Mouse (Mus musculus) adrenal gland, postnatal 10 days (tissue): ENCODE measurements around the gene Etl4. TPM values are rescaled to one million over a fixed set of nuclear protein-coding genes. Genes with fewer than 3 reads are reported as not detected.

ENCODE experiments used
- DNase-seq: peaks from one replicate; pipeline ENCODE4 v3.0.0; 2021; ENCODE audit warnings: mixed read lengths
- total RNA-seq, 2 experiments: library from RNA; stranded (reverse); gene quantifications; 2 replicates each; pipeline ENCODE4 v1.2.3; 2021

The Etl4 gene
- total RNA-seq, 2 experiments from 2014 or later, result 34.0 to 57.7 TPM

DNA sequence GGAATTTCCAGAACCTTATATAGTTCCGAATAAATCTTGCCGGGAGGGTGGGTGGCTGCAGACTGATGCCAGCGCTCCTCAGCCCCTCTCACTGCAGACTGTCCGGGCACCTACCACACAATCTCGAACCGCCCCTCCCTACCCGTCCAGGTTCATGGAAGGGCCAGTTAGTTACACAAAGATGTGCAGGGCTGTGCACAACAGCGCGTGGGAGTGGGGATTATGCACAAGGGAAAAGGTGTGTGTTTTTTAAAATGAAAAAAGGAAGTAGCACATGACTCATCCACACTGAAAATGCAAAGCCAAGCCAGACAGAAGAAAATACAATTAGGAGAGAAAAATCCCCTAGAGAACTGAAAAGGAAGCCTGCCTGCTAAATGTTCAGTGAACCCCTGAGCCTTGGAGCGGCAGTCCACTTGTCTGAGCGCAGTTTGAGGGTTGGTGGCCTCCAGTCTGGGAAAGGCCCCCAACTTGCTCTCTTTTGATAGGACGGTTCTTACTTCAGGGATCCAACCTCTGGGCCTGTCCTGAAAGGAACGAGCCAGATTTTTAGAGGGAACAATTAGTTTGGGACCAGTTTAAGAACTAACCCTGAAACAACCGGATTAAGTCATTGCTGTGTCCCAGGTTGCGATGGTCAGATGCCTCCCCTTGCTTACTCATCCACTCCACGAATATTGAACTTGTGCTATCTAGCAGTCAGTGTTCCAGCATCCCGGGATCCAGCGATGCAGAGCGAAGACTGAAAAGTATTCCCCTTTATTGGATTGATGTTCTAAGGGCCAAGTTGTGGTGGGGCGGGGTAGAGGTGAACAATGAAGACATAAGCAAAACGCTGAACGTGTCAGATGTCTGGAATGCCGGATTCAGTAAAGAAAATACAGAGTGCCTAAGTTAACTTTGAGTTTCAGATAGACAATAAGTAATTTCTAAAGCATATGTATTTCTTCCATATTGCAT is 611.3 kb downstream of the Etl4 start:
- DNase-seq, result peak; percentile 41

DNA sequence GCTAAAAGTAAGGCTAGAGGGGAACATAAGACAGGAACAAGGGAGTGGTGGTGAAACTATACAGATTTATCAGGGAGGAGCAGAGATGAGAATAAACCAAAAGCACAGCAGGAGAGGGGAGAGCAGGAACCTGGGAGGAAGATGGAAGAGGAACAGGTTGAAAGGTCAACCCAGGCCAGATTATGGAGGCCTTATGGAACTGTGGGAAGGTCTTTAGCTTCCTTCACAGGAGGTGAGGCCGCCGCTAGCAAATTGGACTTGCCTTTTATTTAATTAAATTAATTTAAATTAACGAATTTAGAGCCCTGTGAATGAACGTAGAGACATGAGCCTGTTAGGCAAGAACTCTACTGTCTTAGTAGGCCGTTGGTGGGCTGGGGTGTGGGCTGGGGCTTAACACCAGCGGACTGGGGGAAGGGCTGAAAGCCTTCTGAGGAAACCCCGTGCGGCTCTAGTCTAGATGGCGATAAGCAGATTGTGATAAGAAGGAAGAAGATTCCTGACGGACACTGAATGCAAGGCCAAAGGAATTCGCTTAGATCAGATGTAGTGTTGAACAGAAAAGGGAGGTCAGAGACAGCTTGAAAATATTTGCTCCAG is 612.2 kb downstream of the Etl4 start:
- no peak for DNase-seq

DNA sequence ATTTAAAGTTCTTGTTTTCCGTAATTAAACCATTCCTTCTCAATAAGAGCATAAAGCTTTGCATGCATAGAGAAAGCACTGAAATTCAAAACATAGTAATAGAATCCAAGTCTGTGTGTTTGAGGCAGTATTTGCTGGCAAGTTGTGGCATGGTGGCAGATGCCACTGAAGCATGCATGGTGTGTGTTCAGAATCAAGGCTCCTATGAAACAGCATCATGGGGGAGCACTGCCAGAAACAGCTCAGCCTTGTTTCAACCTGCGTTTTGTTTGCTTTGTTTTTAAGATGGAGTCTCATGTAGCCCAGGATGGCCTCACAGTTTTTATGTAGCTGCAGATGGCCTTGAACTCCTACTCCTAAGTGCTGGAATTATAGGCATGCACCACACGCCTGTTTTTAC is 614.1 kb downstream of the Etl4 start:
- no peak for DNase-seq

DNA sequence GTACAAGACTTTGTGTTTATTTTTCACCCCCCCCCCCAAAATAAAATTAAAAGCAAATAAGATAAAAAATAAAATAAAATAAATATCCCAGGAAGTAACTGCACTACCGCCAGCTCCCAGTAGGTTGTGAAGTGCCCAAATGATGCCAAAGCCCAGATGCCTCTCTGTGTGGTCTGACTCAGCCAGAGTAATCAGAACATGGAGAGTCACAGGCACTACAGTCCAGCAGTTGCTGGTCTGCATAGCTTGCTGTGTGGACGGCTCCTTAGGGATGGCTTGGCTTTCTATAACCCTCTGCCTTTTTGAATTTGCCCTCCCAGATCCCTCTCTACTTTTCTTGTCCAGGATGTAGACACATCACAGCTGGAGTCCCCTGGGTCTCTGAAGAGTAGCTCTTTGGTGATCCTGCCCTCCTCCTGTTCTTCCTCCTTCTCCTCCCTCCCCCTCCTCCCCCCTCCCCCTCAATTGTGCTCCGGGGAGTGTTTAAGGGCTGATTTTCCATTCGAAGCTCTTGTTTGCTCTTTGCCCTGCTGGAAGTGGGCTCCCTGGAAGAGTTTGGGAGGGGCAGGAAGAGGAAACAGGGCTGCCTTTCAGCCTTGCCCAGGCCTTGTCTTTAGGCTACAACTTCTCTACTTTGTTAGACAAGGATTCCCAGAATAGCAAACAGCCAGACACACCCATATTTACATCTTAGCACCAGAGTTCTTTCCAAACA is 616.5 kb downstream of the Etl4 start:
- peak; percentile 22 for DNase-seq

DNA sequence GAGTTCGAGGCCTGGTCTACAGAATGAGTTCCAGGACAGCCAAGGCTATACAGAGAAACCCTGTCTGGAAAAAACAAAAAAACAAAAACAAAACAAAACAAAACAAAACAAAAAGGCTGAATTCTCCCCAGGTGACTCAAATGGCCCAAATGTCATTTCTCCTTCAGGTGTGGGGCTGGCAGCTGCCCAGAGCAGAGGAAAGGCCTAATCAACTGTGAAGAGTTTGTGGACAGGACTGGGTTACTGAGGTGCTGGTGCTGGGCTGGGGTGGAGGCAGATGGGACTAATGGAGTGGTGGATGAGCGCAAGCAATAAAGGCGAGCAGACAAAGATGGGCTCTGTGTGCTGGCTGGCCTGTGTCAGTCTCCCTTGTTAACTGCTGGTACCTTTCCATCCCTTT is 617.3 kb downstream of the Etl4 start:
- no peak for DNase-seq

DNA sequence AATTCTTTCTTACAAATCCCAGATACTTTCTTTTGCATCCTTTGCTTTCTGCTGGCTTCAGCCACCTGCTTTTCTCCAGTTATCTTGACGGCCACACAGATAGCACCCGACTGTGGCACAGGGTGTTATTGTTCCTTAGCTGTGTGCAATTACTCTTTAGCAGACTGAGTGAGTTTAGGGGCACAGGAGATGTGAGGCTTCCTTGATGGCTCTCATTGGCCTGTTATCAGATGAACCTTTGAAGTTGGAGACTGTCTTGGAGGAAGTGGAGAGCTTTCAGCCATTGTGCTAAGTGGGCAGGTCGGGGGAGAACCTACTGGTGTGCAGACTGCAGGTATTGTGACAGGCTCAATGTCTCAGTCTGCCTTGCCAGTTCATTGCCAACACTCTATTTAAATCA is 623.0 kb downstream of the Etl4 start:
- no peak for DNase-seq

DNA sequence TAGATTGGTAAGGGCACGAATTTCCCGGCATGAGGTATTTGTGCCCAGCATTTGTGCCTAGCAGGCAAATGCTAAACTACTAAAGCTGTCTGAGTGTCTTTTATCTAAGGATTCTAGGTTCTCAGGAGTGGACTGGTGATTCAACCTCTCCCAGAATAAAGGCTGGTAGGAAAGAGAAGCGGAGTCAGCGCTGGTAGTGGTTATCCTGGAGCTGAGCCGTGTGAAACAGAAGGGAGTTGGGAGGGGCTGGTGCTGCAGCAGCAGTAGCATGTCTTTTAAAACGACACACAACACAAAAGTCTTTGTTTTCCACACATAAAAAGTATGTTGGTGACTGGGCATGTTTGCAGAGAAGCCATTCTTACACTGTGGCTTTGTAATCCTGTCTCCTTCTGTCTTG is 628.2 kb downstream of the Etl4 start:
- no peak for DNase-seq

DNA sequence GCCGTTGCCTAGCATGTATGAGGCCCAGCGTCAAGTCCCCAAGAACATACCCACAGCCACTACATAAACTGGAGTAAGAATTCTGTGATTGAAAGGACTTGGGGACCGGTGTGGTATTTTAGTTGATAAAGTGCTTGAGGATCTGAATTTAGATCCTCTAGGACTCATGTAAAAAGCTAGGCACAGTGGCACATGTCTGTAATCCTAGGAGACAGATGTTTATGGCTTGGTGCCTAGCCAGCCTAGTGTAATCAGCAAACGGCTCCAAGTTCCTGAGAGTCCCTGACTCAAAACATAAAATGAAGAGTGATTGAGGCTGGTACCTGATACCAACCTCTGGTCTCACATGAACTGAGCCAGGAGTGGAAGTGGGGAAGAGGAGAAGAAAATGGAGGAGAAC is 629.3 kb downstream of the Etl4 start:
- DNase-seq, result no peak

DNA sequence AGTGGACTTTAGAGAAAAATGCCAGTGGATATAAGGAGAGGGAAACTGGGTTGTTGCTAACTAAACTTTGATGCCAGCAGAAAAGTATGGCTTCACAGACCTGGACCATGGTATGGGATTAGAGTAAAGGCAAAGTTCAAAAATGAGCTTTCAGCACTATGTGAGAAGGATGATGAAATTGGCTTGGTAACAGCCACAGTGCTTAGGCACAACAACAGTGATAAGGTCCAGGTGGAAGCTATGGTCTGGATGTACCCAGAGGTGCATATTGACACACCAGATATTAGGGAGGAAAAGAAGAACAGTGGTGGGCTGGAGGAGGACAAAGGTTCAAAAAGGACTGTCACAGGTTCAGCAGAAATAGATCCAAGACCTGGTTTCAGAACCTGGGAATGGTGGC is 631.7 kb downstream of the Etl4 start:
- no peak for DNase-seq

DNA sequence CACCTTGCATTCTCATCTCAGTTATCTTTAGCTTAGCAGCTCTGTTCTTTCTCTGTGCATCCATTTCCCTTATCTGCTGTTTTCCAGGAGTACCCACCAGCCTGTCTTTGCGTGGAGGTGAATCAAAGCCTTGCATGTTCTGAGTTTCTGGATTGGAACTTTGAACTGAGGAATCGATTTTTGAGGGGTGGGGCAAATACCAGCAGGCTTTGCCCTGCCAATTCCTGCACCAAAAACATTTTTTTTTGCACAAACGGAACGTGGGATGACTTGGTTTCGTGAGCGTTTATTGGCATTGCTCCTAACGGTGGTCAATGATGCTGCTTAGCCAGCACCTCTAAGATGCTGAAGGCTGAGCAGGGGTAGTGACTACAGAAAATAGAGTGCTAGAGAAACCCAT is 632.7 kb downstream of the Etl4 start:
- no peak for DNase-seq

DNA sequence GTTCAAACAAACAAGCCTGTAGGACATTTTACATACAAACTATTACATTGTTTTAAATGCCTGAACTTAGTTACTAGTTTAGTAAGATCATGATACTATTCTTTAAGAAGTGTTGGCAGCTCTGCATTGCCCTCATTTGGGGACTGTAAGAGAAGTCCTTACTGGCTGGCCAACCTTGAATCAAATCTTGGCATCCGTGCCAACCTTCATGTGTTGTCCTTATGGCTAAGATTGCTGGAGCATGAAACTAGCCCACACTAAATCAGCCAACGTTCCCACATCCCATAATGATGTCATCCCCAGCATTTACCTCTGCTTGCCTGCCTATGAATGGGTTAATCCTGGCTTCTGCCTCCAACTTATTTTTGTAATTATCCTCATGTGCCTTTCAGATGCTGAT is 636.0 kb downstream of the Etl4 start:
- no peak for DNase-seq

DNA sequence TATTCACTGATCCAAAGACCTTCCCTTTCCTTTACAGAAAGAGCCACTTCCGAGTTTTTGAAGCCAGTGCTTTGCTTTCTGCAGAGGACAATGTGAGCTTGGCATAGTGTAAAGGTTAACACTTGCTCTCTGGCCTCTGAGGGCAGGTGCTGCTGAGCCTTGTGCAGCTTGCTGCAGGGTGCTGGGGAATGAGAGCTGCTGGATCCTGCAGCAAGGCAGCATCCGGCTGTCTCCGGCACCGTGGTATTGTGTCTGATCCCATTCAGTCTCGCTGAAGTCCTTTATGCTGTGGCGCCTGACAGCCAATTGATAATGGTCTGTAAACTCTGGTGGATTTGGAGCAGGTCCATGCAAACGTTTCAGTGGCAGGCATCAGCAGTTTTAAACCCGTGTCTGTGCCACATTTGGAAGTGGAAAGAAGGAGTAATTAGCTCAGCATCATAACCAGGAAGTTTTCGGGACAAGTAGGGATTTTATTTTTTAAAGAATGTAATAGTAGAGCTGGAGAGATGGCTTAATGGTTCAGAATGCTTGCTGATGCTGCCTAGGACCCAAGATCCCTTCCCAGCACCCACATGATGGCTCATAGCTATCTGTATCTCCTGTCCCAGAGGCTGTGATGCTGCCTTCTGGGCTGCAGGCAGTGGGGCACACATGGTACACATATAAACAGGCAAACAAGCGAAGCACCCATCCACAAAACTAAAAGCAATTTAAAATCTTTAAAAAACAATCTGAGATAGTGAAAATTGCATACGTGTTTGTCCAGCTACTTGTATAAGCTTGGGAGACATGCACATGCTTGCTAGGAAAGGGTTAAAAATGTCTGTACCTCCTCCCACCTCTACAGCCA is 637.1 kb downstream of the Etl4 start:
- peak; percentile 11 for DNase-seq

DNA sequence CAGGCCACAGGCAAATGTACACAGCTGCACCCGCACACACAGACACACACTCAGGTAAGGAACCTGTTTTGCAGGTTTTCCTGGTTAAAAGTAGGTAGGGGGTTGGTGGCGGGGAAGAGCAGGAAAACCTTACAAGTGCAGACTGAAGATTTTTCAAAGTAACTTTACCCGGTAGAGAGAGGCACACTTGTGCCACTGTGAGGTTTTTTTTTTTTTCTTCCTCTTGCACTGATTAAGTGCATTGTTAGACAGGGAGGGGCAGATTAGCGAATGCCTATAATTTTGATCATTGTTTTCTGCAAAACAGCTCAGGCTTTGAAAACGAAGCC is 637.7 kb downstream of the Etl4 start:
- DNase-seq, result no peak

DNA sequence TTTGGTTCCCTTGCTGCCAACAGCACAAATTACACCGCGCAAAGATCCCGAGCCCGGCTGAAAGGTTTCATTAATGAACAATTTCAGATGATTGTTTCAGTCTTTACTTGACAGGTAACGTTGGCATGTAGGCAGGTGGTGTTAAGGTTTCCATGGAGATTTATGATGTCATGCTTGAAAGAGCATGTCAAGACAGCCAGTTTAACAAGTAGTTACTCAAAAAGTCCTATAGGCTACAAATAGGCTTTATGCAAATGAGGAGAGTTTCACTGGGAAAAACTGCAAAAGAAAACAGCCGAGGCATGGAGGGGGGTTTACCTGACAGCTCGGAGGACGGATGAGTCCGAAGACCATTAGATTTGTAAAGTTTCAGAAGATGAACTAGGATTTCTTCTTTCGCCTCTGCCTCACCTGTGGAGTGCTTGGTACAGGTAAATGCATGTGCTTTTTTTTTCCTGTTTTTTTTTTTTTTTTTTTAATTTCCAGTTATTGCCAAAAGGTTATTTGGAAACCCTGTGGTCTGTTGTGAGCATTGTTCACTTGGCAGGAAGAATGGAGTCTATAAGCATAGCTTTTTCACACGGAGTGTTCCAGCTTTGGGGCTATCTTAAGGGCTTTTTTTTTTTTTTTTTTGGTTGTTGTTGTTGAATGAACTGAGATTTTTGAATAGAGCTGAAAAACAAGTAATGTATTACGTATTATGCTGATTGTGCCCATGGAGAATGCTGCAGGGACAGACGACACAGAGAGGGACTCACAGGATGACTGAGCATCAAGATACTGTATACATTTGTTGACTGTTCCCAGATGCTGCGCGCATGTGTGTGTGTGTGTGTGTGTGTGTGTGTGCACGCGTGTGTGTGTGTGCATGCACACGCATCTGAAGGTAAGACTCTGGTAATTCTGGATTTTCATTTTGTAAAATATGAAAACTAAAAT is 638.4 kb downstream of the Etl4 start:
- DNase-seq, result no peak

DNA sequence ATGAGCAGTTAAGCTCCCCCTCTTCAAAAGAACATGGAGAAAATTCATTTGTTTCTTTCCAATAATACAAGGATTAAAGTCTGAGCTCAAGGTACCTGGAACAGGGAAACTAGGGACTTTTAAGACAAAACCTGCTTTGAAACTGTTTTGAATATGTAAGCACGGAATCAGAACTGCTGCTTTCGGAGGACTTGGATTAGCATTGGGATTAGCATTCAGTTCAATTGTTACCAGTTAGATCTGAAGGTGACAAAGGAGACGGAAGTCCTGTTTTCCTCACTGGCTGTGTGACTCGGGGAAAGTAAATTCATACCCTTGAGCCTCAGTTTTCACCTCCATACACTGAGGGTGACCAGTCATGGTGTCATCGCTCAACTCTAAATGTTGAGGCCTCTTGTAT is 639.5 kb downstream of the Etl4 start:
- DNase-seq, result no peak

DNA sequence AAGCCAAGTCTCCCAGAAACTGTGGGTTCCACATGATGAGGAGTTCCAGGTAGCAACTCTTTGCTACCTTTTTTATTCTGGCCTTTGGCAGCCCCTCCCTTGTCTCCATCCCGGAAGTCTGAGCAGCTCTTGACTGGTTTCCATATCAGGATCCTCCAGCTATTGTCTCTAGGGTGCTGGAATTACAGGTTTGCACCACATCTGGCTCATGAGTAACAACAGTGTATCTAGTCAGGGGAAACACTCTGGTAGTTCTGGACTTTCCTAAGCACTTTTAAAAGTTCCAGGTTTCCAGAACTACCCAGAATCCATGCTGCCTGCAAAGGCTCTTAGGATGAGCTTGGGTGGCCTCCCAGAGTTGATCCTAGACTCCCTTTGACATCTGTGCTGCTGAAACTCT is 640.4 kb downstream of the Etl4 start:
- DNase-seq, result no peak

DNA sequence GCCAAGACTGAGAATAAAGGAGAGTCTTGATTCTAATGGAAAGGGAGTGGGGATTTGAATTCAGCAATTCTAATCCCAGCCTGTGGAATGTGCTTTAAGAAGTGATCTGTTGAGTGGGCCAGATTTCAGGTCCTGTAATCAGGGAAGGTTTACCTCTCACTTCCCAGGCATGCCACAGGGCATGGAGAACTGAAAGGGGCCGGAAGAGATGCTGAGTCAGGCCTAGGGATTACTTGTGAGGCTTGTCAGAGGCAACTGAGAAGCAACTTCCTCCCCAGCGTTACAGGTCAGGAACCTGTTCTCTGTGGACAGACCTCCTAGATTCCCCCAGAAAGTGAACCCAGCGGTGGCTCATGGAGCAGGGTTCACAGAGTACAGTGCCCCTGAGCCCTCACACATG is 646.1 kb downstream of the Etl4 start:
- DNase-seq, result no peak

DNA sequence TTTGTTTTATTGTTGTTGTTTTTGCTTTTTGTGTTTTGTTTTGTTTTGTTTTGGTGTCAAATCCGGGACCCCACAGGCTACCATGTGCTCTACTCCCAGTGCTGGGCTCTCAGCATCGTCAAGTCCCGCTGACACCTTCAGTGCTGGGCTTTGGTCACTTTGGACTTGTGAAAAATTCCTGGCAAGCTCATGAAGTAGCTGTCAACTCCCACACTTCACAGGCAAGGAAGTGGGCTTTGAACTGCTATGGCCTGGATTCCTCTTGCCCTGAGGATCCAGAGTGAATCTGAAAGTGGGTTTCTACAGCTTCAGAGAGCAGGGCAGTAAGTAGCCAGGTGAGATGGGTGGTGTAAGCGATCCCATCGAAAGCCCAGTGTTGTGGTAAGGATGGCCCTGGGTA is 649.5 kb downstream of the Etl4 start:
- no peak for DNase-seq

DNA sequence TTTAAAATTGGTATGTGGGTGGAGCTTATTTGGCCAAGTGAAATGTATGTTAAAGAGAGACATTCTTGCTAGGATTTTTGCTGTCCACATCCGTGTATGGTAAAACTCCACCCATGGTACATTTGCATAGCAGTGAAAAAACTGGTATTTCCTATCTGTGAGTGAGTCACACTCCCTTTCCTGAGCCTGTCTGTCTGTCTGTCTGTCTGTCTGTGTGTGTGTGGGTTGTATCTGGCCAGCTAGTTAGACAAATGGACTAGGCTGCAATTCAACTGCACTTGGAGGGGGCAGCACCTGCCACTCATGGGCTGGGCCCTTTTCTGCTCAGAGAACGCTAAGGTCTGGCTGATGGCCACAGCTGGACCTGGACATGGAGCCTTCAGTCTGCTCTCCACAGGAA is 650.1 kb downstream of the Etl4 start:
- DNase-seq, result no peak

DNA sequence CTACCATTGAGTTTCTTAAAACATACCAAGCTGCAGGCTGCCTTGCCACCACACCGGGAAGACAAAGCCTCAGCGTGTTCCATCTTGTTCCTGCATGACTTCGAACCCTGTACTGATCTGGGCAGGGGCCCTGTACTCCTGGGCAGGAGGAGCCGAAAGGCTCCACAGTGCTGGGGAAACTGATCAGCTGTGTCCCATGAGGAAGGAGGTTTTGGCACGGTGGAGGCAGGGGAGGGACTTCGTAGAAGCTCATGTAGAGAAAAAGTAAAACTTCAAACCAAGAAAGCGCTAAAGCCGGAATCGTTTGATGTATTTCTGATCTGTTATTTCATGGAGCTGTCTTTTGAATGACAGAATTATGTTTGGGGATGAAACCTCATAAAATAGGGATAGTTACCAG is 651.0 kb downstream of the Etl4 start:
- DNase-seq, result no peak

DNA sequence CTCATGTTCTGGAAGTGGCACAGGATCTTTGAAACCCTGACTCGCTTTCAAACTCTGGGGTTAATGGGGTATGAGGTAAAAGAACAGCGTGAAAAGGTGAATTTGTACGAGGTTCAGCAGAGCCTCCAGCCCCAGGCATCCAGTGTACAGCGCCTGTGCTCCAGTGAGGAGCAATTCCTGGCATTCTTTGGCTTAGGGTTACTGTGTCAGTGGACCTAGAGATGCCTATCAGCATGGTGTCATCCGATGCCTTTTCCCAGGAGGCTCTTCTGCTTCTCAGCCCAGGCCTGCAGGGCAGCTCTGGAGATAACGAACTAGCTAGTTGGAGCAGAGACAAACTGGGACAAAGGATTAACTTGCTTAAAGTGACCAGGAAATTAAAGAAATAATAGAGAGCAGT is 653.5 kb downstream of the Etl4 start:
- DNase-seq, result no peak
